In the genomic region with DNA sequence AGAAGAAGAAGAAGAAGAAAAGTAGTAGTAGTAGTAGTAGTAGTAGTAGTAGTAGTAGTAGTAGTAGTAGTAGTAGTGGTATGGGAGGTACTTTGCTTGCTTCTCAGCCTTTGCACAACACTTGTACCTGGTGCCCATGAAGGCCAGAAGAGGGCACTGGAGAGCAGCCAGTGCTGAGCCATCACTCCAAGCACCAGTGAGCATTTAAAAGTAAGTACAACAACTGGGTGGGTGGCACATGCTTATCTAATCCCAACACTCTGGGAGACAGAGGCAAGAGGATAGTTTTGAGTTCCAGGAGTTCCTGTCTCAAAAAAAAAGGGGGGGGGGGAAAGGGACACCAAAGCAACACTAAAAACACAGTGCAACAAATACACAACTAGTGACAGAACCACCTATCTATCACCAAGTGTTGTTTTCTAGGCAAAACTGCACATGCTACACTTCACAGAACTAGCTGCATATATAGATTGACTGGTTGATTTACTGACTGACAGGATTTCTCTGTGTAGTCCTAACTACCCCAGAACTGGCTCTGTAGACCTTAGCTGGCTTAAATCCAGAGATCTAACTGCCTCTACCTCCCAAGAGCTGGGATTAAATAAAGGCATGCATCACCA, we compare ENCODE assay signal across 9 mouse cellular contexts. TPM values are rescaled to one million over a fixed set of nuclear protein-coding genes. Genes with fewer than 3 reads are reported as not detected.
DNase-seq lines count a peak whose midpoint lies in the region; ATAC-seq and TF ChIP-seq lines count a peak whose summit lies in the region.
"Had no signal": no experiment of that assay in that cellular context is flagged by ENCODE, and none has a peak within 500 bp of the region (broad histone marks: within the 10 kb centered on the region; RNA-seq: fewer than 3 reads in every experiment).

No protein-coding gene starts in this region.

- H3K27me3 ChIP-seq in forebrain, embryonic 10.5 days (ENCODE audit: poor library complexity, severe bottlenecking), result no peaks in the 10 kb centered on the region
- H3K27me3 ChIP-seq in forebrain, embryonic 13.5 days, result no peaks in the 10 kb centered on the region
- no peaks in the 10 kb centered on the region for H3K27me3 ChIP-seq in testis, adult 2 months (ENCODE audit: control insufficient read depth, insufficient read depth, low read length)
- H3K27me3 ChIP-seq in midbrain, postnatal 0 days (ENCODE audit: insufficient read depth, low read length), result no peaks in the 10 kb centered on the region
- H3K27me3 ChIP-seq: limb, embryonic 13.5 days had no signal

- no peak for ATAC-seq in forebrain, embryonic 13.5 days
- ATAC-seq in midbrain, postnatal 0 days (ENCODE audit: low FRiP score), result no peak

- H3K9ac ChIP-seq in forebrain, embryonic 13.5 days, result no peak overlapping the region
- no peak overlapping the region for H3K9ac ChIP-seq in midbrain, postnatal 0 days (replicated peaks; ENCODE audit: low read length, poor library complexity, severe bottlenecking)
- H3K9ac ChIP-seq: limb, embryonic 13.5 days had no signal

- no peaks in the 10 kb centered on the region for H3K9me3 ChIP-seq in forebrain, embryonic 10.5 days
- no peaks in the 10 kb centered on the region for H3K9me3 ChIP-seq in forebrain, embryonic 13.5 days (replicated peaks)
- no peaks in the 10 kb centered on the region for H3K9me3 ChIP-seq in midbrain, postnatal 0 days (ENCODE audit: low read length)
- H3K9me3 ChIP-seq: limb, embryonic 13.5 days had no signal

- no peak overlapping the region for H3K4me3 ChIP-seq in forebrain, embryonic 10.5 days
- no peak overlapping the region for H3K4me3 ChIP-seq in forebrain, embryonic 13.5 days
- no peak overlapping the region for H3K4me3 ChIP-seq in testis, adult 2 months (ENCODE audit: control insufficient read depth, low read depth, low read length)
- no peak overlapping the region for H3K4me3 ChIP-seq in cortical plate, adult 2 months (ENCODE audit: insufficient read depth, low read length)
- H3K4me3 ChIP-seq in midbrain, postnatal 0 days (ENCODE audit: low read depth, low read length), result no peak overlapping the region
- H3K4me3 ChIP-seq: limb, embryonic 13.5 days had no signal

- peaks cover 69% of the 10 kb centered on the region for H3K36me3 ChIP-seq in forebrain, embryonic 10.5 days (replicated peaks)
- peaks cover 12% of the 10 kb centered on the region for H3K36me3 ChIP-seq in forebrain, embryonic 13.5 days (ENCODE audit: poor library complexity, severe bottlenecking)
- H3K36me3 ChIP-seq in testis, adult 2 months (ENCODE audit: control insufficient read depth, insufficient read depth, low read length), result no peaks in the 10 kb centered on the region
- 0 out of 2 replicates have a peak, but pooled peaks cover 6% of the 10 kb centered on the region for H3K36me3 ChIP-seq in midbrain, postnatal 0 days (ENCODE audit: insufficient read depth, low read length)

- TF ChIP-seq POLR2A in testis, adult 2 months (IDR thresholded peaks at IDR 0.05; ENCODE audit: control insufficient read depth, low read depth, low read length), result no peak
- no peak for TF ChIP-seq POLR2A in cortical plate, adult 2 months (IDR thresholded peaks at IDR 0.05; ENCODE audit: extremely low read depth, insufficient read depth, low read length)

- peaks cover 14% of the 10 kb centered on the region for H3K4me1 ChIP-seq in forebrain, embryonic 10.5 days
- H3K4me1 ChIP-seq in forebrain, embryonic 13.5 days, result peaks cover 10% of the 10 kb centered on the region
- no peaks in the 10 kb centered on the region for H3K4me1 ChIP-seq in testis, adult 2 months (ENCODE audit: control insufficient read depth, insufficient read depth, low read length)
- H3K4me1 ChIP-seq in cortical plate, adult 2 months (ENCODE audit: control insufficient read depth, insufficient read depth, low read length), result no peaks in the 10 kb centered on the region
- H3K4me1 ChIP-seq in midbrain, postnatal 0 days (ENCODE audit: insufficient read depth, low read length), result peaks cover 3% of the 10 kb centered on the region; the same call in 1 of the 2 replicates

- peak; percentile 23 for DNase-seq in forebrain, embryonic 10.5 days (ENCODE audit: extremely low spot score, low spot score)
- DNase-seq in testis, postnatal 14 days (ENCODE audit: low spot score), result no peak
- peak; percentile 33 to 72 for DNase-seq in kidney, postnatal 36 days
- DNase-seq in midbrain, postnatal 0 days (ENCODE audit: low spot score), result peak; percentile 31
- DNase-seq in layer of hippocampus, postnatal 36 days, result no peak

- peak; percentile 59; the same call in 1 of the 2 replicates for TF ChIP-seq CTCF in testis, adult 2 months (IDR thresholded peaks at IDR 0.05; ENCODE audit: control insufficient read depth, insufficient read depth, insufficient replicate concordance, low read depth, low read length)
- peak; percentile 51; the same call in 1 of the 2 replicates for TF ChIP-seq CTCF in cortical plate, adult 2 months (IDR thresholded peaks at IDR 0.05; ENCODE audit: extremely low read depth, insufficient read depth, low read length)
- peak; percentile 67 for TF ChIP-seq CTCF in midbrain, postnatal 0 days (IDR thresholded peaks at IDR 0.05)

- no peak overlapping the region for H3K27ac ChIP-seq in forebrain, embryonic 10.5 days
- no peak overlapping the region for H3K27ac ChIP-seq in forebrain, embryonic 13.5 days
- H3K27ac ChIP-seq in testis, adult 2 months (ENCODE audit: control insufficient read depth, insufficient read depth, low read depth, low read length), result no peak overlapping the region
- H3K27ac ChIP-seq in cortical plate, adult 2 months (ENCODE audit: insufficient read depth, low read length), result no peak overlapping the region
- no peak overlapping the region for H3K27ac ChIP-seq in midbrain, postnatal 0 days (ENCODE audit: low read depth, low read length)
- H3K27ac ChIP-seq: limb, embryonic 13.5 days had no signal

- H3K4me2 ChIP-seq in forebrain, embryonic 13.5 days, result no peak overlapping the region
- no peak overlapping the region for H3K4me2 ChIP-seq in midbrain, postnatal 0 days (ENCODE audit: low read depth, low read length, poor library complexity, severe bottlenecking)
- H3K4me2 ChIP-seq: limb, embryonic 13.5 days had no signal

RNA-seq across cellular contexts. Expression of a gene that starts 6.4 kb away (rescaled TPM):
- polyA plus RNA-seq in forebrain, embryonic 10.5 days (2016; fragmentation: Nextera tagmentation; extraction: Ambion mirVana), result 99.4 and 104 TPM in 2 replicates
- 83.8 and 86.1 TPM in 2 replicates for polyA plus RNA-seq in forebrain, embryonic 13.5 days (2015; fragmentation: Nextera tagmentation; extraction: Ambion mirVana)
- 9.0 and 12.2 TPM in 2 replicates for polyA plus RNA-seq in testis, adult 2 months (2012; rRNA removed)
- polyA plus RNA-seq in cortical plate, adult 2 months (2012; rRNA removed), result 25.6 and 28.2 TPM in 2 replicates
- 32.3 and 42.1 TPM in 2 replicates for total RNA-seq in midbrain, postnatal 0 days (2014; rRNA removed)
- 35.4 and 36.9 TPM in 2 replicates for polyA plus RNA-seq in midbrain, postnatal 0 days (2015; fragmentation: Nextera tagmentation; extraction: Ambion mirVana)
- 10 to 100 TPM; 52.2 to 53.9 TPM for total RNA-seq in layer of hippocampus, postnatal 36 days (2021)

Comparison
In these comparisons a context has a peak if more than half of its experiments do, and no peak if none do; other contexts are left out.
1. DNase-seq: peak in forebrain, embryonic 10.5 days (single experiment), kidney, postnatal 36 days (2 of 2) and midbrain, postnatal 0 days (single experiment); none in testis, postnatal 14 days (single experiment) and layer of hippocampus, postnatal 36 days (0 of 2).
2. Peak in every context shown above with its lines, with median percentiles within 50 percentile points of each other: CTCF ChIP-seq.